ENCODE assay signal across 7 mouse cellular contexts in the genomic region with DNA sequence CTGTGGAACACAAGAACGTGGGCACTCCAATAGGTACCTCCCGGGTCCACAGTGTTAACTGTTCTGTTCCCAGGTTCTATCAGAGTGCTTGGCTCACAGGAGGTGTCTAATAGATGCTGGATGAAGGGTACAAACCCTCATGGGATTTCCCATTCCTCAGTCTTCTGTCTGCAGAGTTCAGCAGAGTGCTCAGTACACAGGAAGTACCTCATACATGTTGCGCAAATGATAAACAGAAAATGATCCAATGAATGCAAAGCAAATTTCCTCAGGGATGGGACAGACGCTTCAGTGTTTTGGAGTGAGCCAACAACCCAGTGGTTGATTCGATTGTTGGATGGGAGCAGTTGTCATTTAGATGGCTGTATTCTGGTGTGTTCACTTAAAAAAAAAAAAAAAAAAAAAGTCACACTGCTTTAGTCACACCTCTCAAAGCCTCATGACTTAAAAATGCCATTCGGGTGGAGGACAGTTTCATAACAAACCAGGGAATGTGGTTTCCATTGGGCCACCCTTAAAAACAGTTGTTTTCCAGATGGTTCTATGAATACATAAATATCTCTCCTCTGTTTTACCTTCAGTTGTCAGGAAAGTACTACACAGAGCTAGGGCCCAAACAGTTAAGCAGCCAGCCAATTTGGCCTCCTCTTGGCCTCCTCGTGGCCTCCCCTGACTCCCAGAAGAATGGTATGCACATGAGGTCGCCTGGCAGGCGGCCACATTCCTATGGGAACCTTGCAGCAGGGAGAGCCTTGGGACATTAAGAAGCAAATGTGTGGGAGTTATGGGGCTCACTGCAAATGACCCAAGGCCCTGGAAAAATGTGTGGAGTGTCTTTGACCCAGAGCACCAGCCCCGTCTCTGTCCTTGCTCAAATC.
A peak's percentile ranks its signal among the peaks of the same experiment; 100 is the strongest.
DNase-seq lines count a peak whose midpoint lies in the region; ATAC-seq and TF ChIP-seq lines count a peak whose summit lies in the region.

No protein-coding gene starts in this region.

- WGBS in heart, embryonic 16.5 days, result 49% methylated on average over 10 of the region's 10 CpGs

- H3K36me3 ChIP-seq in ES-E14 (ENCODE audit: control insufficient read depth, insufficient read depth, low read length, poor library complexity, severe bottlenecking), result no peaks in the 10 kb centered on the region
- H3K36me3 ChIP-seq in heart, embryonic 16.5 days (ENCODE audit: control insufficient read depth, insufficient read depth), result no peaks in the 10 kb centered on the region

- H3K4me2 ChIP-seq in heart, embryonic 16.5 days (ENCODE audit: low read depth, low read length), result no peak overlapping the region

- H3K27me3 ChIP-seq in heart, embryonic 16.5 days (ENCODE audit: control insufficient read depth, insufficient read depth, low read length), result no peaks in the 10 kb centered on the region

- no peaks in the 10 kb centered on the region; a peak in 1 of 4 replicates for H3K4me1 ChIP-seq in ES-E14 (ENCODE audit: control insufficient read depth in 2 of 2, insufficient read depth in 2 of 2, low read length in 2 of 2, poor library complexity in 1 of 2)
- peaks cover 9% of the 10 kb centered on the region for H3K4me1 ChIP-seq in heart, embryonic 16.5 days (ENCODE audit: control insufficient read depth, insufficient read depth, low read length)

- H3K9ac ChIP-seq in ES-E14 (ENCODE audit: insufficient read depth, low read depth, low read length, poor library complexity, severe bottlenecking), result no peak overlapping the region
- no peak overlapping the region for H3K9ac ChIP-seq in heart, embryonic 16.5 days (ENCODE audit: low read length)

- H3K27ac ChIP-seq in ES-E14 (ENCODE audit: insufficient read depth, low read depth, low read length, poor library complexity, severe bottlenecking), result no peak overlapping the region
- peak overlapping the region; percentile 71 for H3K27ac ChIP-seq in heart, embryonic 16.5 days (ENCODE audit: low read length)

- no peaks in the 10 kb centered on the region for H3K9me3 ChIP-seq in ES-E14 (ENCODE audit: control insufficient read depth, insufficient read depth, low read depth, low read length)
- no peaks in the 10 kb centered on the region for H3K9me3 ChIP-seq in heart, embryonic 16.5 days (replicated peaks; ENCODE audit: control insufficient read depth, low read length)

- in situ Hi-C loops in ES-E14 (cut with MboI; ENCODE audit: low sequenced_read_pairs in 2 of 2, unreplicated experiment in 2 of 2), result no loop called here

- ATAC-seq in heart, embryonic 16.5 days (replicated peaks; ENCODE audit: extremely low read depth, insufficient read depth, low FRiP score), result peak; percentile 67

- DNase-seq in ES-E14 (ENCODE audit: low read depth, low spot score), result no peak
- peak; percentile 71 for DNase-seq in adrenal gland, postnatal 10 days
- peak; percentile 69 to 75 for DNase-seq in lung, adult 18-20 months
- DNase-seq in right cerebral cortex, postnatal 14 days, result no peak
- DNase-seq in spleen, adult 12 weeks (ENCODE audit: low spot score), result no peak
- DNase-seq in cerebellum, adult 9-11 months, result no peak

- H3K4me3 ChIP-seq in ES-E14 (ENCODE audit: insufficient read depth in 1 of 2, low read depth in 1 of 2, low read length in 2 of 2, poor library complexity in 1 of 2, severe bottlenecking in 1 of 2), result no peak overlapping the region
- H3K4me3 ChIP-seq in heart, embryonic 16.5 days (ENCODE audit: low read length), result no peak overlapping the region

TF ChIP-seq in ES-E14, 5 proteins besides CTCF, POLR2A, EP300 and RAD21:
- TF ChIP-seq ZNF384 (IDR thresholded peaks at IDR 0.05; ENCODE audit: low read depth, low read length) (peak; percentile 56), HCFC1 (IDR thresholded peaks at IDR 0.05; ENCODE audit: borderline replicate concordance, insufficient read depth, low read length) (no peak)
TF ChIP-seq in ES-E14: peak in this region for 1.

Comparison
In these comparisons a context has a peak if more than half of its experiments do, and no peak if none do; other contexts are left out.
1. DNase-seq: peak in adrenal gland, postnatal 10 days (single experiment) and lung, adult 18-20 months (2 of 2); none in ES-E14 (single experiment), right cerebral cortex, postnatal 14 days (single experiment), spleen, adult 12 weeks (single experiment) and cerebellum, adult 9-11 months (single experiment).